22 mouse cellular contexts compared by ENCODE assay signal in the genomic region with DNA sequence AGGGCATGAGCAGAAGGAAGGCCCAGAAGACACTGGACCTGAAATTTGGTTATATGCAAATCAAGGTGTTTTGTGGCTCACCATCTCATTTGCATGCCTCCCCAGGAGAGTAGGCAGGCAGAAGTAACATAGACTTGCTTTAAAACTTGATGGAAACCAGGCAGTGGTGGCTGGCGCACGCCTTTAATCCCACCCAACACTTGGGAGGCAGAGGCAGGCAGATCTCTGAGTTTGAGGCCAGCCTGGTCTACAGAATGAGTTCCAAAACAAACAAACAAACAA. TPM values are rescaled to one million over a fixed set of nuclear protein-coding genes. Genes with fewer than 3 reads are reported as not detected.
DNase-seq lines count a peak whose midpoint lies in the region; ATAC-seq and TF ChIP-seq lines count a peak whose summit lies in the region.
"Had no signal": no experiment of that assay in that cellular context is flagged by ENCODE, and none has a peak within 500 bp of the region (broad histone marks: within the 10 kb centered on the region; RNA-seq: fewer than 3 reads in every experiment).

No protein-coding gene starts in this region.

- WGBS in heart, embryonic 16.5 days, result 93% methylated on average over 2 of the region's 2 CpGs

- H3K9ac ChIP-seq in heart, embryonic 16.5 days (ENCODE audit: low read length), result no peak overlapping the region
- H3K9ac ChIP-seq: heart, embryonic 12.5 days; hindbrain, embryonic 12.5 days had no signal

- no peak for TF ChIP-seq POLR2A in myocyte (IDR thresholded peaks at IDR 0.05; ENCODE audit: insufficient read length, low read depth)

- H3ac ChIP-seq in myocyte (ENCODE audit: control insufficient read depth, insufficient read length), result no peak overlapping the region

- intact Hi-C loops in heart, postnatal 36 days (cut with DNase I), result no loop called here

- peak overlapping the region; percentile 73 for H3K27ac ChIP-seq in heart, embryonic 16.5 days (ENCODE audit: low read length)
- H3K27ac ChIP-seq: embryonic facial prominence, embryonic 10.5 days; gastrocnemius, adult 2 months; hindbrain, embryonic 12.5 days had no signal

- no peaks in the 10 kb centered on the region for H3K79me2 ChIP-seq in myocyte (ENCODE audit: control insufficient read depth, insufficient read depth)

- no peak overlapping the region for H3K4me2 ChIP-seq in heart, embryonic 16.5 days (ENCODE audit: low read depth, low read length)
- peak overlapping the region; percentile 30 for H3K4me2 ChIP-seq in myocyte (ENCODE audit: low read depth)
- H3K4me2 ChIP-seq: heart, embryonic 12.5 days; hindbrain, embryonic 12.5 days had no signal

- no peaks in the 10 kb centered on the region for H3K27me3 ChIP-seq in heart, embryonic 16.5 days (ENCODE audit: control insufficient read depth, insufficient read depth, low read length)
- no peaks in the 10 kb centered on the region for H3K27me3 ChIP-seq in myocyte (ENCODE audit: control insufficient read depth, insufficient read depth, insufficient read length)
- H3K27me3 ChIP-seq: heart, embryonic 12.5 days; hindbrain, embryonic 12.5 days; Patski had no signal

- no peak overlapping the region for H3K4me3 ChIP-seq in heart, embryonic 16.5 days (ENCODE audit: low read length)
- no peak overlapping the region for H3K4me3 ChIP-seq in myocyte
- H3K4me3 ChIP-seq: embryonic facial prominence, embryonic 10.5 days; gastrocnemius, adult 2 months; heart, embryonic 12.5 days; hindbrain, embryonic 12.5 days had no signal

- no peak for DNase-seq in heart, postnatal 36 days
- DNase-seq in A20 (ENCODE audit: low read depth, low spot score), result peak; percentile 51
- peak; percentile 46 to 59 for DNase-seq in B cell, adult 2 months
- no peak for DNase-seq in urinary bladder, postnatal 10 days (ENCODE audit: low spot score)
- DNase-seq in left cerebral cortex, adult 9 months (ENCODE audit: low spot score in 2 of 2), result no peak
- DNase-seq: adrenal gland, postnatal 14 days; cerebellum, adult 2 months; cerebellum, postnatal 10 days; gastrocnemius, adult 2 months; gastrocnemius, postnatal 25 days; heart, postnatal 4 days had no signal

- ATAC-seq in heart, embryonic 16.5 days (replicated peaks; ENCODE audit: extremely low read depth, insufficient read depth, low FRiP score), result no peak
- ATAC-seq: activated CD4-positive, CD25-positive, alpha-beta regulatory T cell, adult 4 months; forebrain, embryonic 14.5 days; hindbrain, embryonic 16.5 days; inflammation-experienced regulatory T-cells, adult 6 months; intestine, postnatal 0 days had no signal

- H3K4me1 ChIP-seq in heart, embryonic 16.5 days (ENCODE audit: control insufficient read depth, insufficient read depth, low read length), result no peaks in the 10 kb centered on the region
- H3K4me1 ChIP-seq: hindbrain, embryonic 12.5 days had no signal

- 0 out of 2 replicates have a peak, but pooled peaks cover 2% of the 10 kb centered on the region for H3K9me3 ChIP-seq in heart, embryonic 16.5 days (replicated peaks; ENCODE audit: control insufficient read depth, low read length)
- H3K9me3 ChIP-seq: embryonic facial prominence, embryonic 10.5 days; hindbrain, embryonic 12.5 days had no signal

- no peaks in the 10 kb centered on the region for H3K36me3 ChIP-seq in heart, embryonic 16.5 days (ENCODE audit: control insufficient read depth, insufficient read depth)
- H3K36me3 ChIP-seq in myocyte (ENCODE audit: control insufficient read depth, insufficient read depth), result no peaks in the 10 kb centered on the region
- H3K36me3 ChIP-seq: embryonic facial prominence, embryonic 10.5 days; heart, embryonic 12.5 days; hindbrain, embryonic 12.5 days had no signal

TF ChIP-seq in myocyte, 11 proteins besides CTCF, POLR2A, EP300 and RAD21:
- TF ChIP-seq MYOG (IDR thresholded peaks at IDR 0.05; ENCODE audit: control insufficient read depth in 1 of 3, insufficient read depth in 1 of 3, insufficient read length in 2 of 3, low read depth in 2 of 3), result no peak
- TF ChIP-seq MAX (IDR thresholded peaks at IDR 0.05; ENCODE audit: low read depth), result no peak
- TF ChIP-seq REST (IDR thresholded peaks at IDR 0.05; ENCODE audit: insufficient read depth, insufficient read length), result no peak
- no peak for TF ChIP-seq SRF (IDR thresholded peaks at IDR 0.05; ENCODE audit: control insufficient read depth, insufficient read length, low read depth)
- TF ChIP-seq CEBPB (IDR thresholded peaks at IDR 0.05; ENCODE audit: insufficient read depth, poor library complexity, severe bottlenecking), result no peak
- TF ChIP-seq USF1 (IDR thresholded peaks at IDR 0.05; ENCODE audit: low read depth), result no peak
- TF ChIP-seq TCF3 (IDR thresholded peaks at IDR 0.05; ENCODE audit: insufficient read length, low read depth), result no peak
- no peak for TF ChIP-seq TCF12 (IDR thresholded peaks at IDR 0.05; ENCODE audit: insufficient read depth, poor library complexity, severe bottlenecking)
- no peak for TF ChIP-seq POLR2AphosphoS2 (IDR thresholded peaks at IDR 0.05; ENCODE audit: insufficient read length, low read depth)

RNA-seq across cellular contexts. Expression of a gene that starts 23.3 kb away (rescaled TPM):
- polyA plus RNA-seq in heart, embryonic 16.5 days (2015; fragmentation: Nextera tagmentation; extraction: Ambion mirVana), result 3.2 and 4.6 TPM in 2 replicates
- 10 to 100 TPM; 30.4 to 31.3 TPM for total RNA-seq in heart, postnatal 36 days (2021)
- polyA plus RNA-seq in myocyte (2012; fragmentation: generic; extraction: Trizol), result 21.7 TPM

RNA-seq across cellular contexts. Expression of a gene that starts 53.1 kb away (rescaled TPM):
- polyA plus RNA-seq in heart, embryonic 16.5 days (2015; fragmentation: Nextera tagmentation; extraction: Ambion mirVana), result 55.4 and 61.2 TPM in 2 replicates
- 10 to 100 TPM; 81.8 to 90.5 TPM for total RNA-seq in heart, postnatal 36 days (2021)
- polyA plus RNA-seq in myocyte (2012; fragmentation: generic; extraction: Trizol), result 54.7 TPM

RNA-seq across cellular contexts. Expression of a gene that starts 53.6 kb away (rescaled TPM):
- 606 and 610 TPM in 2 replicates for polyA plus RNA-seq in heart, embryonic 16.5 days (2015; fragmentation: Nextera tagmentation; extraction: Ambion mirVana)
- total RNA-seq in heart, postnatal 36 days (2021), result 100 to 1,000 TPM; 163 to 164 TPM
- polyA plus RNA-seq in myocyte (2012; fragmentation: generic; extraction: Trizol), result 1,089 TPM

Comparison
In these comparisons a context has a peak if more than half of its experiments do, and no peak if none do; other contexts are left out.
1. DNase-seq: peak in A20 (single experiment) and B cell, adult 2 months (2 of 2); none in heart, postnatal 36 days (0 of 2), urinary bladder, postnatal 10 days (single experiment) and left cerebral cortex, adult 9 months (0 of 2).